Mouse (Mus musculus) thymus, adult 2 months (tissue): ENCODE measurements around the gene Slc28a1. TPM values are rescaled to one million over a fixed set of nuclear protein-coding genes. Genes with fewer than 3 reads are reported as not detected.
A peak's percentile ranks its signal among the peaks of the same experiment; 100 is the strongest.
"Not testable (repeated sequence)": the region's sequence is repeated elsewhere in the genome, so short reads cannot be mapped to it uniquely, and the experiment has no call there.

Source experiments
- DNase-seq: peaks from one replicate; pipeline ENCODE4 v3.0.0; 2021
- H3K27ac ChIP-seq: fragments of 200-500 bp; 2 replicates; pipeline ENCODE4 v1.5.1; 2012; ENCODE audit warnings: low read length, control low read depth; ENCODE audit not compliant: control insufficient read depth, insufficient read depth
- H3K27me3 ChIP-seq: fragments of 200-500 bp; 2 replicates; pipeline ENCODE4 v1.6.1; 2012; ENCODE audit warnings: mild to moderate bottlenecking, low read length, moderate library complexity, mixed read lengths; ENCODE audit not compliant: control insufficient read depth, insufficient read depth
- H3K36me3 ChIP-seq: fragments of 200-500 bp; 2 replicates; pipeline ENCODE4 v1.6.1; 2012; ENCODE audit warnings: mild to moderate bottlenecking, low read length, moderate library complexity; ENCODE audit not compliant: control insufficient read depth, insufficient read depth
- H3K4me1 ChIP-seq: fragments of 200-500 bp; replicated peaks from 2 replicates; pipeline ENCODE4 v1.6.1; 2012; ENCODE audit warnings: low read length; ENCODE audit not compliant: control insufficient read depth, insufficient read depth
- H3K4me3 ChIP-seq: fragments of 200-500 bp; 2 replicates; pipeline ENCODE4 v1.5.1; 2012; ENCODE audit warnings: mild to moderate bottlenecking, low read length, control low read depth, moderate library complexity; ENCODE audit not compliant: control insufficient read depth, insufficient read depth
- CTCF ChIP-seq: fragments of 200-500 bp; IDR thresholded peaks from 2 replicates; pipeline ENCODE4 v1.5.1; 2012; ENCODE audit warnings: mild to moderate bottlenecking, control low read depth, low read length, moderate library complexity, borderline replicate concordance; ENCODE audit not compliant: control insufficient read depth, poor library complexity, insufficient read depth; ENCODE audit errors: extremely low read depth
- POLR2A ChIP-seq: fragments of 200-500 bp; IDR thresholded peaks from 2 replicates; pipeline ENCODE4 v1.6.1; 2012; ENCODE audit warnings: mild to moderate bottlenecking, low read length, control low read depth, moderate library complexity; ENCODE audit not compliant: control insufficient read depth, poor library complexity, insufficient read depth; ENCODE audit errors: extremely low read depth
- WGBS: fragments of 180-500 bp; shearing (Covaris S2); methylation state at CpG from one replicate; pipeline ENCODE4 v1.1.7; 2018; 5-methylcytosine and 5-hydroxymethylcytosine counted together
- polyA plus RNA-seq: library from polyadenylated mRNA; depleted of rRNA; stranded (reverse); fragments of >200 nt; gene quantifications from 2 replicates; pipeline ENCODE4 v1.2.3, GENCODE M21; 2012

Slc28a1 gene
- polyA plus RNA-seq, 1 experiment: 0.24 TPM

DNA sequence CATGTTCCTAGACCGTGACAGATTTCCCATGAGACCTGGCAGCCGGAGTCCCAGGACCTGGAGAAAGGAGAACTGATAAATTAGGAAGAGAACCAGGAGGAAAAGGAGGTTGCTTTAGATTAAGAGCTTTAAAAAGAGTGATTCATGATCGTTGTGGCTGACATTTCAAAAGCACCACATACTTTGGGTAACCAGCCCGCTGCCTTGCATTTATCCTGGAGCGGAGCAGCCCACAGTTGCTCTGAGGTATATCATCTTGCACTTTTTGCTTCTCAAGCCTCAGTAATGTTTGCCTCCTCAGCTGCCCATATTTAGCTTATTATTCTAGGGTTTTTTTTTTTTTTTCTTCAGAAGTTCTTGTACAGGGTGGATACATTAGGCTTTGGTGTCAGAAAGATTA, 87.8 kb downstream of the Slc28a1 start:
- H3K27ac ChIP-seq: no peak overlapping the region
- no peak overlapping the region for H3K4me3 ChIP-seq
- no peaks in the 10 kb centered on the region for H3K4me1 ChIP-seq
- H3K27me3 ChIP-seq: no peaks in the 10 kb centered on the region
- TF ChIP-seq POLR2A: no peak
- no peak for TF ChIP-seq CTCF
- H3K36me3 ChIP-seq: no peaks in the 10 kb centered on the region
- WGBS: 77% methylated on average over 5 of the region's 5 CpGs
- DNase-seq: no peak

DNA sequence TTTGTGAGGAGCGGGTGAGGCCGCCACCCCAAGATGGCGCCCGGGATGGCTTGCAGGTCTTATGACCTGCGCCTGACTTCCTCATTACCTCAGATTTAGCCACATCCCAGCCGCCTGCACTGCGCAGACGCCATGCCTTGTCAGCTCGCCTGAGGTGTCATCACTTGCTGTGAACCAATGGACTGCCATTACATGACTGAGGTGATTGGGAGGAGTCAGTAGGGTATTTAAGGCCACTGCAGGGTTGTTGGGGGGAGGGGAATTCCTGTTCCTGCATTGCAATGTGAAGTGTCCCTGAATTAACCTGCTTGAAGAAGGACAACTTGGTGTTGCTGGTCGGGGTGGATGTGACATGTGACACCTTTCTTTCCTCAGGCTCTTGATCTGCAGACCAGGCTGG, 89.0 kb downstream of the Slc28a1 start:
- H3K36me3 ChIP-seq, H3K4me3 ChIP-seq, H3K4me1 ChIP-seq, H3K27me3 ChIP-seq, H3K27ac ChIP-seq, DNase-seq: not testable (repeated sequence)
- 97% methylated on average over 10 of the region's 10 CpGs for WGBS

DNA sequence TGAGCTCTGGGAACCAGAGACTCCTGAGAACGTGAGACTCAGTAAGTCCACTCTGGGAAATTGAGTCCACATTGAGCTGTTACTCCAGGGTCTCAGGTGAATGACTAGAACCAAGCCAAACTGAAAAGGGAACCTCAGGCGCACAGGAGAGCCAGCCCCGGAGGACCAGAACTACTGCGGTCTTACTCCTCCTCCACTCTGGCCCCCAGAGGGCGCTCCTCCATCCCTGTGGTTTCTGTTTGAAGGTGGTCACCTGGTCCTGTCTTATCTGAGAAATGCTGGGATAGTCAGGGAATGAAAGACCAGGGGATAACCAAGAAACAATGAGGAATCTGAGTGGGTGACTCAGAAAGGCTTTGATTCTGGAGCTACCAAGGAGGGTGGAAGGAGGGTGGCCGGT, 94.3 kb downstream of the Slc28a1 start:
- peaks cover 5% of the 10 kb centered on the region; the same call in 1 of the 2 replicates for H3K27me3 ChIP-seq
- WGBS: 23% methylated on average over 6 of the region's 6 CpGs
- H3K27ac ChIP-seq: no peak overlapping the region
- TF ChIP-seq CTCF (peak; percentile 69; the same call in 1 of the 2 replicates), POLR2A (no peak)
- H3K4me1 ChIP-seq: peaks cover 10% of the 10 kb centered on the region
- H3K4me3 ChIP-seq: no peak overlapping the region
- no peaks in the 10 kb centered on the region for H3K36me3 ChIP-seq
- DNase-seq: peak; percentile 65

DNA sequence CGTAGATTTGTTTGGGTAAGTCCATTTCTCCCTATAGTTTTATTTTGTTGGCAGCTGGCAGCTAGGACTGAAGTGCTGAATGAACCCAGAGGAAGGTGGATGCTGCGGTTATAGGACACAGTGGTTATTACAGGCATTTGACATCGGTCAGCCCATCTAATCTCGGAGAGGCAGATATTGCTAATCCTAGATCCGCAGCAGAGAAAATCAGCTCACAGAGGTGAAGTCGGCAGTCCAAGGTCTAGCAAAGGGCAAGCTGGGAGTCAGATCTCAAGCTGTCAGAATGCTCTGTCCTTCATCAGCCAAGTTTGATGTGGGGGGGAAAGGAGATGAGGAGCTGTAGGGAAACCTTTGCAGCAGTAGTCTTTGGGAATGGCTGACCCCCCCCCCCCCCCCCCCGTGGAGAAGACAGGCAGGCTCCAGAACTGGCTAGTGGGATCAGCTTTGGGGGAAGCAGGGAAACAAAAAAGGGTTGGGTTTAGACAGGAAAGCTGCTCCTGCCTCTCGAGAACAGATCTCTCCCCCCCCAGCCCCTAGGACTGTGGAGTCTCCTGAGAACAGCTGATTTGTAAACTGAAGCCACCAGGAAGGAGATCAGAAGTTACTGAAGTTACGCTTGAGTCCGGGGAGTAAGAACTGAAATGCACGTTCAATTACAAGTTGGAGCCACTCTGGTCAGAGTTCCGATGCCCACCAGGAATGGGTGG, 95.5 kb downstream of the Slc28a1 start:
- H3K27ac ChIP-seq: no peak overlapping the region
- TF ChIP-seq CTCF (no peak), POLR2A (no peak)
- H3K4me3 ChIP-seq: no peak overlapping the region
- peaks cover 11% of the 10 kb centered on the region for H3K4me1 ChIP-seq
- H3K36me3 ChIP-seq: no peaks in the 10 kb centered on the region
- WGBS: 87% methylated on average over 12 of the region's 12 CpGs
- H3K27me3 ChIP-seq: peaks cover 8% of the 10 kb centered on the region; the same call in 1 of the 2 replicates
- DNase-seq: no peak

DNA sequence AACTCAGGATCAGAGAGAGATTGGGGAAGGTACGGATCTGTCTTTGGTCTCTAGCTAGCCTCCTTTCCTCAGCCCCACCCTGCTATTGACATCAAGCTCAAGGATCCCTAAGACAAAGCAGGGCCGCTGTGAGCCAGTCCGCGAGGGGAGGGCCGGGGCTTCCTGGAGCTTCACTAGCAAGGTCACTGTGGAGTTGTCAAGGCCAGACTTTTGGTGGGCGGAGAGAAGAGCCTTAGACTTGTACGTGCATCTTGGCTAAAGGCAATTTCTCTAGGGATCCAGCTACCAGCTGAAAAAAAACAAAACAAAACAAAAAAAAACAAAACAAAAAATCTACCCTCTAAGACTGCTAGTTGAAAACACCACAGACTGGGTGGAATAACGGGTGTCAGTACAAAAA, 97.2 kb downstream of the Slc28a1 start:
- 22% methylated on average over 8 of the region's 8 CpGs for WGBS
- DNase-seq: no peak
- peaks cover 8% of the 10 kb centered on the region; the same call in 1 of the 2 replicates for H3K27me3 ChIP-seq
- TF ChIP-seq CTCF (no peak), POLR2A (no peak)
- H3K36me3 ChIP-seq: no peaks in the 10 kb centered on the region
- H3K4me1 ChIP-seq: peaks cover 11% of the 10 kb centered on the region
- H3K4me3 ChIP-seq: no peak overlapping the region
- H3K27ac ChIP-seq: no peak overlapping the region

DNA sequence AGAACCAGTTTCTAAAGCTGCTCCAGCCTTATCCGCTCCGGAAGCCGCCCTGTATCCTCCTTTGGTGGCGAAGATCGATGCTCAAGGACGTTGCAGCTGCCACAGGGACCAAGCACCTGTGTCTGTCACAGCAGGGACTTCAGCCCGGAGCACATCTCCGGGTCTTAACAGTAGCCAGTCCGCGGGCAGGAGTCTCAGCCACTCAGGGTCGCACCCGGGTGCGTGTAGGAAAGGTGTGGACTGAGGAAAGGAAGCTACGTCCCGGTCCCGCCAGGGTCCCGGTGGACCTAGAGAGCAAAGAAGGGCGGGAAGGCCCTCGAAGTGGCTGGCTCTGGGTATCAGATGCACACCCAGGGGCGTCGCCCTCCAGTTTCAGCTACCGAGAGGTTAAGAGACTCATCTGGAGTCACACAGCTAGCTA, 97.7 kb downstream of the Slc28a1 start:
- H3K27me3 ChIP-seq: peaks cover 8% of the 10 kb centered on the region; the same call in 1 of the 2 replicates
- no peaks in the 10 kb centered on the region for H3K36me3 ChIP-seq
- TF ChIP-seq CTCF: 0 out of 2 replicates have a peak, but pooled peaks have one; percentile 40
- TF ChIP-seq POLR2A: no peak
- 0% methylated on average over 22 of the region's 22 CpGs for WGBS
- H3K27ac ChIP-seq: peak overlapping the region; percentile 0; the same call in 1 of the 2 replicates
- H3K4me1 ChIP-seq: peaks cover 11% of the 10 kb centered on the region
- H3K4me3 ChIP-seq: peak overlapping the region; percentile 50
- peak; percentile 76 for DNase-seq

DNA sequence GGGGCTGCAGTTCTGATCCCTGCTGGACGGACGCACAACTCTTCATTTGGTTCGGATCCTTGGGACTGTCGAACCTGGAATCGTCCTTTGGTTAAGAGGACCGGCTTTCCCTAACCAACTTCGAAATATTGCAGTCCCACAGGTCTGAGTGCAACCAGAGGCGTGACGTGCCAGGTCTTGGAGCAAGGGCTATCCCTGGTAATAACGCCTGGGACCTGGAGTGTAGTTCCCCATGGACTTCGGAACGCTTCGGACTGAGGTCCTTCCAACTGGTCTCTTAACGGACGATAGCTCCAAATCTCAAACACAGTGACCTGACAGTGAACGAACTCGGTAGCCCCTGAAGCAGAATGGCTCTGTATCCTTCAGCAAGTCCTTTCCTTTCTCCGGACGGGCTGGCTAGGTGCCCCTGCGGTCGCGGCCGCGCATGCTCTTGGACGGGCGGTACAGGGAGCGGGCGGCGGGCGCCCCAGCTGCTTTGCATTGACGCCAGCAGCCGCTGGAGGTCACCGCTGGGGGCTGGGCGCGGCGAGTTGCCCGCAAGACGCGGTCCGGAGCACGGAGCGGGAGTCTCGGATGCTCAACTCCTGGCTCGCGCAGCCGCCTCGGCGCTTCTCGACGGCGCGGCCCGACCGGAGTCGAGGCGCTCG, 98.2 kb downstream of the Slc28a1 start:
- WGBS: under 1% methylated on average over 57 of the region's 57 CpGs
- Histone ChIP-seq H3K27ac (peak overlapping the region; percentile 0; the same call in 1 of the 2 replicates), H3K4me1 (peaks cover 11% of the 10 kb centered on the region), H3K36me3 (no peaks in the 10 kb centered on the region), H3K27me3 (peaks cover 8% of the 10 kb centered on the region; the same call in 1 of the 2 replicates), H3K4me3 (peak overlapping the region; percentile 50)
- no peak for TF ChIP-seq POLR2A
- peak; percentile 13; the same call in 1 of the 2 replicates for TF ChIP-seq CTCF
- DNase-seq: peak; percentile 95
